Mouse (Mus musculus): ENCODE results near the gene Serpine2.
A peak's percentile ranks its signal among the peaks of the same experiment; 100 is the strongest.

Gene Serpine2

GRCm38 (mm10) chr1:79809447-79809846 lies 51.5 kb downstream of the Serpine2 start:
- no peak for DNase-seq (ENCODE audit: low read depth)

- no peak for DNase-seq (ENCODE audit: low read depth)
Measured at GRCm38 (mm10) chr1:79806865-79807264, 54.1 kb downstream of the Serpine2 start.

GRCm38 (mm10) chr1:79803614-79804013 lies 57.4 kb downstream of the Serpine2 start:
- DNase-seq (ENCODE audit: low read depth): no peak

- no peak for DNase-seq (ENCODE audit: low read depth)
Measured at GRCm38 (mm10) chr1:79802858-79803427, 58.0 kb downstream of the Serpine2 start.

GRCm38 (mm10) chr1:79797084-79797483 lies 63.9 kb downstream of the Serpine2 start:
- no peak for DNase-seq (ENCODE audit: low read depth)

GRCm38 (mm10) chr1:79786267-79786927 lies 74.6 kb downstream of the Serpine2 start:
- no peak for DNase-seq (ENCODE audit: low read depth)

GRCm38 (mm10) chr1:79782433-79782832 lies 78.5 kb downstream of the Serpine2 start:
- DNase-seq (ENCODE audit: low read depth): no peak

GRCm38 (mm10) chr1:79778011-79778410 lies 83.0 kb downstream of the Serpine2 start:
- no peak for DNase-seq (ENCODE audit: low read depth)

- peak; percentile 97 for DNase-seq (ENCODE audit: low read depth)
Measured at GRCm38 (mm10) chr1:79775927-79776458, 85.0 kb downstream of the Serpine2 start, which contains the start of the genes Mrpl44 and Wdfy1. Mrpl44 (plus strand) TSS chr1:79776018. Wdfy1 (minus strand) TSS chr1:79776143.

GRCm38 (mm10) chr1:79774164-79774780 lies 86.7 kb downstream of the Serpine2 start:
- DNase-seq (ENCODE audit: low read depth): no peak

- no peak for DNase-seq (ENCODE audit: low read depth)
Measured at GRCm38 (mm10) chr1:79768231-79768630, 92.7 kb downstream of the Serpine2 start.

GRCm38 (mm10) chr1:79764483-79764882 lies 96.5 kb downstream of the Serpine2 start:
- no peak for DNase-seq (ENCODE audit: low read depth)

- no peak for DNase-seq (ENCODE audit: low read depth)
Measured at GRCm38 (mm10) chr1:79764031-79764430, 96.9 kb downstream of the Serpine2 start.

GRCm38 (mm10) chr1:79762282-79763250 lies 98.4 kb downstream of the Serpine2 start:
- DNase-seq (ENCODE audit: low read depth): no peak

- no peak for DNase-seq (ENCODE audit: low read depth)
Measured at GRCm38 (mm10) chr1:79761917-79762271, 99.1 kb downstream of the Serpine2 start.

GRCm38 (mm10) chr1:79761106-79761916 lies 99.7 kb downstream of the Serpine2 start:
- DNase-seq (ENCODE audit: low read depth): no peak

- no peak for DNase-seq (ENCODE audit: low read depth)
Measured at GRCm38 (mm10) chr1:79760656-79761055, 100.3 kb downstream of the Serpine2 start.

GRCm38 (mm10) chr1:79759436-79759972 lies 101.5 kb downstream of the Serpine2 start:
- no peak for DNase-seq (ENCODE audit: low read depth)

GRCm38 (mm10) chr1:79759006-79759405 lies 102.0 kb downstream of the Serpine2 start:
- no peak for DNase-seq (ENCODE audit: low read depth)

- no peak for DNase-seq (ENCODE audit: low read depth)
Measured at GRCm38 (mm10) chr1:79757597-79757996, 103.4 kb downstream of the Serpine2 start.

GRCm38 (mm10) chr1:79757161-79757560 lies 103.8 kb downstream of the Serpine2 start:
- no peak for DNase-seq (ENCODE audit: low read depth)

All from fibroblast of lung, adult 2 months (primary cell).